Mouse (Mus musculus) intestine, embryonic 15.5 days (tissue): ENCODE results near the gene Pik3ca. TPM values are rescaled to one million over a fixed set of nuclear protein-coding genes. Genes with fewer than 3 reads are reported as not detected.
A peak's percentile ranks its signal among the peaks of the same experiment; 100 is the strongest.

ENCODE experiments used
- ATAC-seq: fragments of 200-750 bp; cut with Nextera tagmentation; 2 replicates; pipeline ENCODE4 v1.8.0; 2017; ENCODE audit warnings: moderate TSS enrichment, moderate library complexity
- H3K27ac ChIP-seq: fragments of 300-500 bp; sonication (generic); 2 replicates; pipeline ENCODE4 v1.5.1; 2015; ENCODE audit warnings: mild to moderate bottlenecking, inconsistent platforms
- H3K27me3 ChIP-seq: fragments of 300-500 bp; sonication (generic); replicated peaks from 2 replicates; pipeline ENCODE4 v1.6.1; 2015; ENCODE audit warnings: inconsistent platforms
- H3K36me3 ChIP-seq: fragments of 300-500 bp; sonication (generic); 2 replicates; pipeline ENCODE4 v1.6.1; 2015; ENCODE audit warnings: inconsistent platforms
- H3K4me1 ChIP-seq: fragments of 300-500 bp; sonication (generic); replicated peaks from 2 replicates; pipeline ENCODE4 v1.6.1; 2015; ENCODE audit warnings: inconsistent platforms
- H3K4me2 ChIP-seq: fragments of 300-500 bp; sonication (generic); replicated peaks from 2 replicates; pipeline ENCODE4 v1.6.1; 2015; ENCODE audit warnings: mild to moderate bottlenecking, inconsistent platforms
- H3K4me3 ChIP-seq: fragments of 300-500 bp; sonication (generic); replicated peaks from 2 replicates; pipeline ENCODE4 v1.5.1; 2015; ENCODE audit warnings: inconsistent platforms
- H3K9ac ChIP-seq: fragments of 300-500 bp; sonication (generic); 2 replicates; pipeline ENCODE4 v1.6.1; 2015; ENCODE audit warnings: inconsistent platforms
- H3K9me3 ChIP-seq: fragments of 300-500 bp; sonication (generic); 2 replicates; pipeline ENCODE4 v1.6.1; 2016; ENCODE audit warnings: inconsistent platforms
- WGBS: fragments of 180-500 bp; shearing (Covaris S2); methylation state at CpG from one replicate; pipeline ENCODE4 v1.1.7; 2015; 5-methylcytosine and 5-hydroxymethylcytosine counted together
- polyA plus RNA-seq: library from polyadenylated mRNA; unstranded; fragments of >200 nt; fragmentation: Nextera tagmentation; extraction: Ambion mirVana; gene quantifications from 2 replicates; pipeline ENCODE4 v1.2.1, GENCODE M21; 2015

Gene Pik3ca
- polyA plus RNA-seq, 1 experiment from 2014 or later, result 10.9 TPM

- 78% methylated on average over 2 of the region's 2 CpGs for WGBS
- ATAC-seq, result no peak
- H3K9me3 ChIP-seq, result no peaks in the 10 kb centered on the region
Measured at GRCm38 (mm10) chr3:32430394-32430793, 32.9 kb downstream of the Pik3ca start.

GRCm38 (mm10) chr3:32434016-32434415, 36.5 kb downstream of the Pik3ca start:
- peaks cover 6% of the 10 kb centered on the region; the same call in 1 of the 2 replicates for H3K4me1 ChIP-seq
- no peak overlapping the region for H3K4me2 ChIP-seq
- no peak for ATAC-seq
- H3K9me3 ChIP-seq, result no peaks in the 10 kb centered on the region
- H3K27me3 ChIP-seq, result no peaks in the 10 kb centered on the region
- 65% methylated on average over 2 of the region's 2 CpGs for WGBS
- no peak overlapping the region for H3K27ac ChIP-seq
- no peak overlapping the region for H3K9ac ChIP-seq
- H3K4me3 ChIP-seq, result no peak overlapping the region
- H3K36me3 ChIP-seq, result no peaks in the 10 kb centered on the region

More at GRCm38 (mm10) chr3:32430394-32430793, 32.9 kb downstream of the Pik3ca start:
- H3K4me2 ChIP-seq, result no peak overlapping the region
- no peak overlapping the region for H3K27ac ChIP-seq
- H3K36me3 ChIP-seq, result no peaks in the 10 kb centered on the region
- H3K9ac ChIP-seq, result no peak overlapping the region
- H3K27me3 ChIP-seq, result no peaks in the 10 kb centered on the region
- peaks cover 8% of the 10 kb centered on the region for H3K4me1 ChIP-seq
- no peak overlapping the region for H3K4me3 ChIP-seq

DNA sequence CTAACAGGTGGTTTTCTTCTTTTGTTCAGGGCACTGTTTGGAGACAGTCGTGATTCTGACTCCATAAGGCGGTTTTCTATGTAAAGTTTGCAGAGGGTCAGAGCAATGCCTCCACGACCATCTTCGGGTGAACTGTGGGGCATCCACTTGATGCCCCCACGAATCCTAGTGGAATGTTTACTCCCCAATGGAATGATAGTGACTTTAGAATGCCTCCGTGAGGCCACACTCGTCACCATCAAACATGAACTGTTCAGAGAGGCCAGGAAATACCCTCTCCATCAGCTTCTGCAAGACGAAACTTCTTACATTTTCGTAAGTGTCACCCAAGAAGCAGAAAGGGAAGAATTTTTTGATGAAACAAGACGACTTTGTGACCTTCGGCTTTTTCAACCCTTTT, 38.6 kb downstream of the Pik3ca start:
- Histone ChIP-seq H3K27ac (no peak overlapping the region), H3K27me3 (no peaks in the 10 kb centered on the region), H3K36me3 (peaks cover 3% of the 10 kb centered on the region; the same call in 1 of the 2 replicates), H3K9ac (no peak overlapping the region), H3K4me1 (no peaks in the 10 kb centered on the region), H3K4me2 (no peak overlapping the region), H3K4me3 (no peak overlapping the region), H3K9me3 (no peaks in the 10 kb centered on the region)
- ATAC-seq, result no peak
- WGBS, result 77% methylated on average over 11 of the region's 11 CpGs

DNA sequence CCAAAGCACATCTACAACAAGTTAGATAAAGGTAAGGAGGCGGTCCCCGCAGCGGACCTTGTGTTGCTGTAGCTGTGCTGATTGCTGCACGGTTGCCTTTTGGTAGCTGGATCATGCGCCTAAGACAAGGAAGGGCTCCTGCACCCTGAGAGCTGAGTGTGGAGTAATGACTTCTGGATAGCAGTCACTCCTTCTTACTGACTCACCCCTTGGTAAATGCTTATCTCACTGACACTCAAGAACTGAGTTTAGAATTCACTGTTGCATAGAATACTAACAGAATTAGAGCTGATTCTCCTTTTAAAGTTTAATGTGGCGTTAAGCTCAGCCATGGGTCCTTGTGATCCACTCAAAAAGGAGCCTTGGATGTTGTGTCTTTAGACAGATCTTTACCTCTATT, 39.8 kb downstream of the Pik3ca start:
- Histone ChIP-seq H3K4me3 (no peak overlapping the region), H3K27ac (no peak overlapping the region), H3K9ac (no peak overlapping the region), H3K36me3 (peaks cover 7% of the 10 kb centered on the region; the same call in 1 of the 2 replicates), H3K4me1 (no peaks in the 10 kb centered on the region), H3K4me2 (no peak overlapping the region), H3K27me3 (no peaks in the 10 kb centered on the region), H3K9me3 (no peaks in the 10 kb centered on the region)
- WGBS, result 96% methylated on average over 6 of the region's 6 CpGs
- ATAC-seq, result no peak

DNA sequence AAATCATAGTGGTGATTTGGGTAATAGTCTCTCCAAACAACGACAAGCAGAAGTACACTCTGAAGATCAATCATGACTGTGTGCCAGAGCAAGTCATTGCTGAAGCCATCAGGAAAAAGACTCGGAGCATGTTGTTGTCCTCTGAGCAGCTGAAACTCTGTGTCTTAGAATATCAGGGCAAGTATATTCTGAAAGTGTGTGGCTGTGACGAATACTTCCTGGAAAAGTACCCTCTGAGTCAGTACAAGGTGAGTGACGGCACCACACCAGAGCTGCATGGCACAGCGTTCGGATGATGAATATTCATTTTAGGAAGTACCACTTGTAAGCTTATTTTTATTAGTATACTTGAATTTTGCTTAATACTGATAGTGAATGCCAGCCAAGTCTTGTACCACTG, 40.3 kb downstream of the Pik3ca start:
- Histone ChIP-seq H3K9ac (no peak overlapping the region), H3K4me2 (no peak overlapping the region), H3K4me1 (no peaks in the 10 kb centered on the region), H3K27me3 (no peaks in the 10 kb centered on the region), H3K27ac (no peak overlapping the region), H3K4me3 (no peak overlapping the region), H3K36me3 (peaks cover 11% of the 10 kb centered on the region; the same call in 1 of the 2 replicates), H3K9me3 (no peaks in the 10 kb centered on the region)
- 95% methylated on average over 6 of the region's 6 CpGs for WGBS
- no peak for ATAC-seq

DNA sequence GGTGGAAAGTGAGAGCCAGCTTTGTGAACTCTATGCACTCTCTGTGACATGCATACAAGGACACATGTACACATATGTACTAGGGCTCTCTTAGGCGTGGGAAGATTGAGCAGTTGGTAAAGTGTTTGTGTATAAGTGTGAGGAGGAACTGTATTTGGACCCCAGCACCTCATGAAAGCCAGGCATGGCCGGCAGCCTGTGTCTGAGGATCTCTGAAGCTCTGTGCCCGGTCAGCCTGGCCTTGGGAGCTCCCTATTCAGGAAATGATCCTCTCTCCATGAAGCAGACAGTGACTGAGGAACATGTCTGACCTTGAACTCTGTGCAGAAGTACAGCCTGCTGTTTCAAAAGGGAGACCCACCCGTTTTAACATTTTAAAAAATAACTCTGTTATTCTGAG, 41.2 kb downstream of the Pik3ca start:
- WGBS, result 87% methylated on average over 4 of the region's 4 CpGs
- no peak overlapping the region for H3K4me3 ChIP-seq
- H3K27me3 ChIP-seq, result no peaks in the 10 kb centered on the region
- H3K4me2 ChIP-seq, result no peak overlapping the region
- H3K27ac ChIP-seq, result no peak overlapping the region
- H3K4me1 ChIP-seq, result no peaks in the 10 kb centered on the region
- peaks cover 14% of the 10 kb centered on the region; the same call in 1 of the 2 replicates for H3K36me3 ChIP-seq
- H3K9ac ChIP-seq, result no peak overlapping the region
- no peaks in the 10 kb centered on the region for H3K9me3 ChIP-seq
- ATAC-seq, result no peak

DNA sequence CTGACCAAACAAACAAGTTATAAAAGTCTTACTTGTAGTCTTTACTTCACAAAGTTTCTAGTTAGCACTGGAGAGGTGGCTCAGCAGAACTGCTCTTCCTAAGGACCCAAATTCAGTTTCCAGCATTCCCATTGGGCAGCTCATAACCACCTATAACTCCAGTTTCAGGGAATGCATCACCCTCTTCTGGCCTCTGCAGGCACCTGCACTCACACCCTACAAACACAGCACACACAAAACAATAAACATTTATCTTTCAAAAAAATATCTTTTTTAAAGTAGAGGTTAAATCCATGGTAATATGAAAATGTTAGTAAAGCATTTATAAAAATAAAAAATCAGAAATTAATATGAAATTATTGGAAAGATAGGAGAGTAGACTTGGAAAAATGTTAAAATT, 44.2 kb downstream of the Pik3ca start:
- Histone ChIP-seq H3K27me3 (no peaks in the 10 kb centered on the region), H3K4me2 (no peak overlapping the region), H3K9ac (no peak overlapping the region), H3K4me1 (no peaks in the 10 kb centered on the region), H3K27ac (no peak overlapping the region), H3K9me3 (no peaks in the 10 kb centered on the region), H3K4me3 (no peak overlapping the region), H3K36me3 (peaks cover 19% of the 10 kb centered on the region; the same call in 1 of the 2 replicates)
- no peak for ATAC-seq

GRCm38 (mm10) chr3:32454329-32455021, 57.0 kb downstream of the Pik3ca start:
- H3K4me1 ChIP-seq, result no peaks in the 10 kb centered on the region
- ATAC-seq, result no peak
- no peak overlapping the region for H3K4me2 ChIP-seq
- H3K36me3 ChIP-seq, result peaks cover 9% of the 10 kb centered on the region; the same call in 1 of the 2 replicates
- no peaks in the 10 kb centered on the region for H3K9me3 ChIP-seq
- 73% methylated on average over 11 of the region's 11 CpGs for WGBS
- no peak overlapping the region for H3K9ac ChIP-seq
- H3K4me3 ChIP-seq, result no peak overlapping the region
- no peaks in the 10 kb centered on the region for H3K27me3 ChIP-seq
- H3K27ac ChIP-seq, result no peak overlapping the region

- H3K36me3 ChIP-seq, result peaks cover 22% of the 10 kb centered on the region
- WGBS, result 72% methylated on average over 4 of the region's 4 CpGs
- no peak overlapping the region for H3K4me3 ChIP-seq
Measured at GRCm38 (mm10) chr3:32459777-32460176, 62.3 kb downstream of the Pik3ca start.

DNA sequence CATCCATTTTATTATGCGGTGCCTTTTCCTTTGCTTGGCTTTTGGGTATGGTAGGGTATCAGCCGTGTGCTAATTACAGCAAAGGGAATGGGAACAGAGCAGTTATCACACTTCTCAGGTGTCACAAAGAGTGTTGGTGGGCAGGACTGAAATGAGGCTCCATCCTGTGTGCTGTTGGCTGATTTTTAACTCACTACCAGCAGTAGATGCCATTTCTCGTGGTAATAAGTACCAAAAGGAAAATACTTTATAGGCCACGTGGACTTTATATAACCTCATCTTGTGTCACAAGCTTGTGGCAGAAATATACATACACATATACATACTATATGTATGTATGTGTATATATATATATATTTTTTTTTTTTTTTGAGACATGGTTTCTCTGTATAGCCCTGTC, 69.8 kb downstream of the Pik3ca start:
- 92% methylated on average over 4 of the region's 4 CpGs for WGBS
- no peak overlapping the region for H3K4me2 ChIP-seq
- H3K4me1 ChIP-seq, result no peaks in the 10 kb centered on the region; the same call in 1 of the 2 replicates
- no peak overlapping the region for H3K9ac ChIP-seq
- H3K27me3 ChIP-seq, result no peaks in the 10 kb centered on the region
- H3K27ac ChIP-seq, result no peak overlapping the region
- no peak overlapping the region for H3K4me3 ChIP-seq
- H3K9me3 ChIP-seq, result no peaks in the 10 kb centered on the region
- H3K36me3 ChIP-seq, result peaks cover 9% of the 10 kb centered on the region; the same call in 1 of the 2 replicates
- no peak for ATAC-seq

More at GRCm38 (mm10) chr3:32459777-32460176, 62.3 kb downstream of the Pik3ca start:
- Histone ChIP-seq H3K27me3 (no peaks in the 10 kb centered on the region), H3K9ac (no peak overlapping the region), H3K9me3 (no peaks in the 10 kb centered on the region), H3K4me1 (no peaks in the 10 kb centered on the region), H3K27ac (no peak overlapping the region), H3K4me2 (no peak overlapping the region)
- ATAC-seq, result no peak

DNA sequence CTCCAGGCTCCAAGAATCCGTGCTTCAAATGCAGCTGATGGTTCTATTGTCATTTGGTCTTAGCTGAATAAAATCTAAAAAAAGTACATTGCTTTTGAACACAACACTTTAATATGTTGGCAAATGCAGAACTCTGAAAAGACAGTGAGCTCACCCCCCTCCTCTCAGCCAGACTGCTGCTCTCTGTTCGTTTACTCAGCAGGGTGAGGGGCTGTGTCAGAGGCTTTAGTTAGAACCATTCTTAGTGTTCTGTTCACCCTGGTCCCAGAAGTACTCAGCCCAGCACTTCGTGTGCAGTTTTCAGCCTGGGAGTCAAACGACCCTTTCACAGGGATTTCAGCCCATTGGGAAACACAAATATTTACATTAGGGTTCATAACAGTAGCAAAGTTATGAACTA, 70.9 kb downstream of the Pik3ca start:
- H3K27ac ChIP-seq, result no peak overlapping the region
- H3K36me3 ChIP-seq, result 0 out of 2 replicates have a peak, but pooled peaks cover under 1% of the 10 kb centered on the region
- no peak overlapping the region for H3K4me3 ChIP-seq
- H3K4me2 ChIP-seq, result no peak overlapping the region
- H3K9ac ChIP-seq, result no peak overlapping the region
- H3K9me3 ChIP-seq, result no peaks in the 10 kb centered on the region
- H3K27me3 ChIP-seq, result no peaks in the 10 kb centered on the region
- WGBS, result 36% methylated on average over 4 of the region's 4 CpGs
- ATAC-seq, result no peak
- no peaks in the 10 kb centered on the region; the same call in 1 of the 2 replicates for H3K4me1 ChIP-seq

DNA sequence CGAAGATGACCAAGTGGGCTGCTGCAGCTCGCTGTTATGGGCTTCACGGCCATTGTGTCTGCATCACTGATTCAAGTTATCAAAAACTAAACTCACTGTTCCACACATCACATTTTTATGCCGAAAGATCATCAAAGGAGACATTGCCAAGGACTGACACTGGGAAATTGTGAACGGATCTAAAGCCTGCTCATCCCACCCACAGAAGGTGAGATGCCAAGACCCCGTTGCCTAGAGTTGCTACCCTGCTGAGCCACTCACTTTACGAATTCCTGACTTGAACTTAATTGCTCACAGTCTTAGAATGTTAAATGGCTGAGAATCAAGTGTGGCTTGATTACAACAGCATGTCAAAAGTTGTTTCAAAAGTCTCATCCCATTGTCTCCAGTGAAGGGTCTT, 73.0 kb downstream of the Pik3ca start:
- no peaks in the 10 kb centered on the region for H3K27me3 ChIP-seq
- H3K9ac ChIP-seq, result no peak overlapping the region
- no peak overlapping the region for H3K4me3 ChIP-seq
- no peaks in the 10 kb centered on the region for H3K9me3 ChIP-seq
- ATAC-seq, result no peak
- H3K4me2 ChIP-seq, result no peak overlapping the region
- H3K27ac ChIP-seq, result no peak overlapping the region
- 75% methylated on average over 7 of the region's 7 CpGs for WGBS
- H3K4me1 ChIP-seq, result no peaks in the 10 kb centered on the region; the same call in 1 of the 2 replicates
- no peaks in the 10 kb centered on the region for H3K36me3 ChIP-seq

GRCm38 (mm10) chr3:32471098-32471497, 73.6 kb downstream of the Pik3ca start:
- no peak overlapping the region for H3K4me3 ChIP-seq
- H3K36me3 ChIP-seq, result no peaks in the 10 kb centered on the region
- ATAC-seq, result peak; percentile 64
- H3K4me2 ChIP-seq, result no peak overlapping the region
- H3K9me3 ChIP-seq, result no peaks in the 10 kb centered on the region
- no peaks in the 10 kb centered on the region for H3K27me3 ChIP-seq
- 47% methylated on average over 6 of the region's 6 CpGs for WGBS
- no peaks in the 10 kb centered on the region; the same call in 1 of the 2 replicates for H3K4me1 ChIP-seq
- no peak overlapping the region for H3K9ac ChIP-seq
- no peak overlapping the region for H3K27ac ChIP-seq
